Mouse (Mus musculus): ENCODE data around the gene Myo5c.

The Myo5c gene

DNA sequence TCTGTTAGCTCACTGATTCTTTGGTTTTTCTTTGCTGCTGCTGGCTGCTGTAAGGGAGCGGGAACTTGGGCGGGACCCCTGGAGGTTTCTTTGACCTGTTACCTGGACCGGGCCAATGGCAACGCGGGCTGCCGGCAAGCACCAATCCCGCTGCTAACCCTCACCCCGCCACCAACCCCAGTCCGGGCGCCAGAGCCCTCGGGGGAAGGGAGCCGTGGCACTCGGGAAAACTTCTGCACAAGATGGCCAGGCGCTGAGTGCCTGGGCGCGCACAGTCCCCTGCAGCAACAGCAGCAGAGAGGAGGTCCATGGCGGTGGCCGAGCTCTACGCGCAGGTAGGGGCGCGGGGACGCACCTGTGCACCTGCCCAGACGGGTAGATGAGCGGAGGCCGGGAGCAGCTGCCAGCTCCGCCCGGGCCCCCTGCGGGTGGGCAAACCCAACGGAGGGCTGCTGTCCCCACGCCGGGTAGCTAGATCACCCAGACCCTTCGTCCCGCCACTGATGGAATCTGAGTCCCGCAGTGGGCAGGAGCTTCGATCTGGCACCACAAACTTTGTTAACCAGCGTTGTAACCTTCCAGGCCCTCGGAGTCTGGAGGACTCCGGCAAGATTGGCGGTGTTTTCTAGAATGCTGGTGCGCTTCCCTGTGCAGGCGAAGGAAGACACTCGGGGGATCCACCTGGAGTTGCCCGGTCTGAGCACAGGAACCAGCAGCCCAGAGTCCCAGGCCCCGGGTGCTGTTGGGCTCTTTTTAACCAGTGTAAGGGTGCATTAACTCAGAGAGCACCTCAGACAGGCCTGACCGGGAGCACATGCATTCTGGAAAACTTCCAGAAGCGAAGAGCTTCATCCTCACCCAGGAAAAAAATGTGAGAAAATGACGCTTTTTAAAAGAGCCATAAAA is at the start of gene Myo5c:
TSS of gene Myo5c (plus strand) at position 180 of the 906 bp plus-strand sequence.
- DNase-seq (ENCODE audit: inconsistent age in 2 of 2, low spot score in 1 of 2), result peak; percentile 43 to 77

DNA sequence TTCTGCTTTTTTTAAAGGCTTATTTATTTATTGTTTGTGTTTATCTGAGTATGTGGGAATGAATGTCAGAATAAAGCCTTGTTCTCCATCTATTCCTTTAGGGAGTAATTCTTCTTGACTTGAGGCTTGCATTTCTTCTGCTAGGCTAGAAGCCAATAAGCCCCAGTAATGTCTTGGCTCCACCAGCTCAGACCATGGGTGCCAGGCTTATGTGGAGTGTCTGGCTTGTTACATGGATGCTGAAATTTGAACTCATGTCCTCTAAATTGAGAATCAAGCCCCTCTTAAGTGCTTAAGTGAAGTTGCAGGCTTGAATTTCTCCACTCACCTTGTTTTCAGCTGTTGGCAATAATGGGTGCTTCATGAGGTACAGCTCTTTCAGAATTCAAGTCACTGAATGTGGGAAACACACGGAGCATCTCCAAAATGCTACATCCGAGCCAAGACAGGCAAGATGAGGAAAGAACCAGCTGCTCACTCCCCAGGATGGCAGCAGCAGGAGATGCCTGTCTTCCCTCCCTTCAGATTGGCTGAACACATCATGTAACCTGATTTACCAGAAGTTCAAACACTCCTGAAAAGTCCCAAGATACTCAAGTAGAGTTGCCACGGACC is 44.1 kb upstream of the Myo5c start:
- DNase-seq (ENCODE audit: inconsistent age in 2 of 2, low spot score in 1 of 2), result no peak

- peak in 1 of 2 experiments; percentile 30 for DNase-seq (ENCODE audit: inconsistent age in 2 of 2, low spot score in 1 of 2)
Measured at GRCm38 (mm10) chr9:75193858-75194257, 38.0 kb upstream of the Myo5c start.

GRCm38 (mm10) chr9:75196335-75196734 is 35.5 kb upstream of the Myo5c start:
- DNase-seq (ENCODE audit: inconsistent age in 2 of 2, low spot score in 1 of 2), result peak; percentile 82 to 89

DNA sequence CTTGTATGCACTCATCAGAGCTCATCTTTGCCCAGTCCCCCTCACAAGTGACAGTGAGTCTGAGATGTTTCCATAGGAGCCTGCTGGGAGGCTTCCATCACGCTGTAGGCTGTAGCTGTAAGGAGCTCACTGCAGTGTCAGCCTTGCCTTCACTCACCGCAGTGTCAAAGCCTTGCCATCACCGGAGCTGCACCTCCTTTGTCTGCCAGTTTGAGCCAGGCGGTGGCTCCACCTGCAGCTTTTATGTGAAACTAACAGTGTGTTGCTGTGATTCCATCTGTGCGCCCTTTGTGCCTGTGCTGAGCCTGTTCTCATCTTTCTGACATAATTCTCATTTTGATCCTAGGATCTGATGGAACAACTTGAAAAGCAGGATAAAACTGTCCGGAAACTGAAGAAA is 34.5 kb upstream of the Myo5c start:
- DNase-seq (ENCODE audit: inconsistent age in 2 of 2, low spot score in 1 of 2), result peak; percentile 70 to 77

GRCm38 (mm10) chr9:75201506-75201905 is 30.3 kb upstream of the Myo5c start:
- DNase-seq (ENCODE audit: inconsistent age in 2 of 2, low spot score in 1 of 2), result peak; percentile 37 to 79

GRCm38 (mm10) chr9:75202036-75202435 is 29.8 kb upstream of the Myo5c start:
- no peak for DNase-seq (ENCODE audit: inconsistent age in 2 of 2, low spot score in 1 of 2)

GRCm38 (mm10) chr9:75209246-75209645 is 22.6 kb upstream of the Myo5c start:
- no peak for DNase-seq (ENCODE audit: inconsistent age in 2 of 2, low spot score in 1 of 2)

DNA sequence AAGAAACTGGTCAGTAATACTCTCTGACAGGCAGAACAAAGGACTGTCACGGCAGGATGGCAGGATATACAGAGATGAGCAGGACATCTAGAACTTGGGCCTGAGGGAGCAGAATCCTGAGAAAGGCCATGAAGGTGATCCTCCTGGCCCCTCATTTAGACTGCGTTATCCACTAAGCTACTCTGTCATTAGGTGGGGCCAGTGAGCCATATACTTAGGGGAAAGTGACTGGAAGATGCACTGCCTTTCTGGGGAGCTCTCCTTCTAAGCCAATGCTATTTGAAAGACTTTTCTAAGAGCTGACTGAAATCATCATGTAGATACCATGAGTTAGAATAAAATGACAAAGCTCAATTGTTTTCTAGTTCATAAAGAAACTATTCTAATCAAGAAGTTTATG is 21.6 kb upstream of the Myo5c start:
- DNase-seq (ENCODE audit: inconsistent age in 2 of 2, low spot score in 1 of 2), result no peak

GRCm38 (mm10) chr9:75214743-75215413 is 16.9 kb upstream of the Myo5c start:
- DNase-seq (ENCODE audit: inconsistent age in 2 of 2, low spot score in 1 of 2), result no peak

- DNase-seq (ENCODE audit: inconsistent age in 2 of 2, low spot score in 1 of 2), result no peak
Measured at GRCm38 (mm10) chr9:75219942-75220341, 11.9 kb upstream of the Myo5c start.

- DNase-seq (ENCODE audit: inconsistent age in 2 of 2, low spot score in 1 of 2), result peak; percentile 69 to 86
Measured at GRCm38 (mm10) chr9:75221420-75222287, 10.2 kb upstream of the Myo5c start.

DNA sequence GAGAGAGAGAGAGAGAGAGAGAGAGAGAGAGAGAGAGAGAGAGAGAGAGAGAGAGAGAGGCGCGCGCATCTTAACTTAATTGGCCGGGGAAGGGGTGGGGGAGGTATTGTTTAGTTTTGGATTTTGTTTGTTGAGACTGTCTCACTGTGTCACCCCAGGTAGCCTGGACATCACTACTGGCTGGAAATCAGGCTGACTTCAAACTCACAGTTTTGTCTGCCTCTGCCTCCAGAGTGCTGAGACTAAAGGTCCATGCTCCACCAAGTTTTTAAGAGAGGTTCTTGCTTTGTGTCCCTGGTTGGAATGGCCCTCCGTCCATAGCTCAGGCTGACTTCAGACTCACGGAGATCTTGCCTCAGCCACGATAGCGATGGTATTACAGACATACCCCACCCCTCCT is 1.0 kb downstream of the Myo5c start:
- DNase-seq (ENCODE audit: inconsistent age in 2 of 2, low spot score in 1 of 2), result no peak

DNA sequence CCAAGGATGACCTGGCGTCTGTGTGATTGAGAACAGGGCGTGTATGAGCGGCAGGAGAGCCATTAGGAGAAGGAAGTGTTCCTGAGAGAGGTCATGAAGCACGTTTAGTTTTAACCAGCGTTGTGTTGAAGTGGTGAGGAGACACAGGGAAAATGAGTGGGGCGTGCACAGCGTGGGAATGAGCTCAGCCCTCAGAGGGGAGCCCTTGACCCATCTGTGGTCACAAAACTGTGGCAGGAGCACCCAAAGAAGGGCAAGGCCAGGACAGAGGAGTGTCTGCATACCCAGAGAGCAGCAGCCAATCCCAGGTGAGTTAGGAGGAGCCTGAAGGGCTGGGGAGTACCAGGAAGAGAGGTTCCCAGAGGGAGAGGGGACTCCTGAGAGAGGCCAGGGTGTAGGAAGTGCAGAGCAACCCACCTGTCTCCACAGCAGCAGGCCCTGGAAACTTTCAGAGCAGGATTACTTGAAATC is 2.5 kb downstream of the Myo5c start:
- DNase-seq (ENCODE audit: inconsistent age in 2 of 2, low spot score in 1 of 2), result peak; percentile 27 to 62

- no peak for DNase-seq (ENCODE audit: inconsistent age in 2 of 2, low spot score in 1 of 2)
Measured at GRCm38 (mm10) chr9:75234983-75235627, 3.3 kb downstream of the Myo5c start.

DNA sequence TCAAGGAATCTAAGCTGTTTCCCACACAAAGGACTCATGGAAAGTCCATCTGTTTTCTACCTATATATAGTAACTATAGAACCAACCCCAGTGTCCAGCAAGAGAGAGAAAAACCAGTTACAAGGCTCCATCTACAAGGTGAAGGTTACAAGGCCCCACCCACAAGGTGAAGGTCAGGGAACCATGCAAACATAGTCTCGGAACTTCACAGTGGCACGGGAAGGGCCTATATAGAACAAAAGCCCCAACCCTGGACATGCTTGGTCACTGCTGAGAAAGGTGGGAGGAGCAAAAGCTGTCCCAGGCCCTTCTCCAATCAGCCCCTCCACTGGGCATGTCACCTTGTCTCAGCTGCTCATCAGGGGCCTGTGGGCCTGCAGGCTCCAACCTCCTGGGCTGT is 3.9 kb downstream of the Myo5c start:
- DNase-seq (ENCODE audit: inconsistent age in 2 of 2, low spot score in 1 of 2), result no peak

GRCm38 (mm10) chr9:75236416-75237308 is 4.8 kb downstream of the Myo5c start:
- DNase-seq (ENCODE audit: inconsistent age in 2 of 2, low spot score in 1 of 2), result no peak

DNA sequence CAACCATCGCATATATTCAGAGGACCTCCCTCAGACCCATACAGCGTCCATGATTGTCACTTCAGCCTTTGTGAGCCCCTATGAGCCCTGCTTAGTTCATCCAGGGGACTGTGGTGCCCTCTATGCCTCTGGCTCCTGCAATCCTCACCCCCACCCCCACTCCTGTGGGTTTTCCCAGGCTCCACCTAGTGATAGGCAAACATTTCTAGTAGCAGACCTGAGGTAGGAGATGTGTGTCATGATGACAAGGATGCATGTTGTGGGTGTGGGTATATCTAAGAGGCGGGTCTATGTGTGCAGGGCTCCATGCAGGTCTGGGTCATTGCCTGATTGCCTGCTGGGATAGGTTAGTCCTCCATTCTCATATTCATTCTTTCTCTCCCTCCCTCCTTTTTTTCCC is 6.4 kb downstream of the Myo5c start:
- no peak for DNase-seq (ENCODE audit: inconsistent age in 2 of 2, low spot score in 1 of 2)

GRCm38 (mm10) chr9:75243052-75243451 is 11.2 kb downstream of the Myo5c start:
- no peak for DNase-seq (ENCODE audit: inconsistent age in 2 of 2, low spot score in 1 of 2)

Measured in adrenal gland, adult (tissue).